Mouse (Mus musculus): Measurements from ENCODE around the gene Ado. TPM values are rescaled to one million over a fixed set of nuclear protein-coding genes. Genes with fewer than 3 reads are reported as not detected.

The Ado gene
- 11.9 to 13.7 TPM (median 12.3 TPM) in 4 replicates for total RNA-seq (2023)

DNA sequence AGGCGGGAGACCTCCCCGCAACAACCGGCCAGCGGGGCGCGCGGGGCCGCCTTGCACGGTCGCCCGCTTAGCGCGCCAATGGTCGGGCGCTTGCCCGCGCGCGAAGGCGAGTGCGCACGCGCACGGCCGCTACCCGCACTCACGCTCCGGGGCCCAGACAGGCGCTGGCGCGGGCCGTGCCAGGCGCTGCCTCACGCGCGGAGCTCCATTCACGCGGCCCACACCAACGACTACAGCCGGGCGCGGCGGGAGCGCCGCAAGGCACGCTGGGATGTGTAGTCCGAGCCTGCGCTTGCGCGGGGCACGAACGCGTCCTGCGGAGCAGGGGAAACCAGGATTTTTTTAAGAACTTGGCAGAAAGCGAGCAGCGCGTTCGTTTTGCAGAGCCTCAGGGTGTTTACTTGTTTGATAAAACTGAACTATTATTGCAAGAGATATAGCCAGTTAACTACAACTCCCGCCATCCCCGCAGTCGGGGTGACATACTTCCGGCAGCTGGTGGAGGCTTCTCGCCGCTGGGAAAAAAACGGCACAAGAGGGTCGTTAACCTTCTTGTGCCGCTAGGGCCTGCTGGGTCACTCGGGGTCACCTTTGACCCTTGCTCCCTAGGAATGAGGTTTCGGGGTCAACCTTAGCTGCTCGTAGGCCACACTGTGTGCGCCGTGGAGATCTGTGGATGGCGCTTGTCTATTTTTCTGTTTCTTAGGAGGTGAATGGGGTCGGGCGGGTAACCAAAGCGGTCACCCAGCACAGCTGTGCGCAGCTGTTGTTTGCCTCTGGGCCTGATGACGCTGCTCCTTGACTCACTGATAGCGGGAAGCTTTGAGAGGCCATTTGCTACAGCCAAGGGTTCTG lies at the start of gene Ado:
Gene Ado (minus strand): TSS at position 79 of the 855 bp plus-strand sequence.

DNA sequence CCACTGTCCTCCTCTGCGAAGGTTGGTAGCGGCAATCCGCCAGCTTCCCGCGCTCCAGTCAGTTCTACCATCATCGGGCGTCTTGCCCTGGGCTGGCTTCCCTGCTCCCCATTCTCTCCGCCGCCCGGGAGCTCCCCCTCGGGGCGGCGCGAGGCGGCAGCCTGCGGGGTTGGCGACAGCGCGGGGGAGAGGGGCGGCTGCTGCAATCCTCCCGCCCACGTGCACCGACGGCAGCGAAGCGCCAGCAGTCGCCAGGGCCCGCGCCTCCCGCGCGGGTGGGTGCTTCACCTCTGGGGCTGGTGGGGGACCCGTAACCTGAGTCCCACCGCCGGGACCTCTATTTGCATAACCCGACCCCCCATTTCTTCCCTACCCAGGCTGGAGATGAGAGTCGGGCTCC lies 13.5 kb downstream of the Ado start, which contains the start of gene Egr2:
Gene Egr2 (plus strand): TSS at position 220 of the 400 bp plus-strand sequence.

Other genes with a start within 250 kb of the Ado start
- 31.9 to 55.8 TPM (median 45.2 TPM) in 4 replicates for gene Egr2, start 13.5 kb downstream of the Ado start, total RNA-seq (2023)

Data from B cell, adult 62 days (primary cell).